Comparison of ENCODE assay signal across 9 mouse cellular contexts in genomic region chr12:34906376-34906703, GRCm38 (mm10). TPM values are rescaled to one million over a fixed set of nuclear protein-coding genes. Genes with fewer than 3 reads are reported as not detected.
DNase-seq lines count a peak whose midpoint lies in the region; ATAC-seq and TF ChIP-seq lines count a peak whose summit lies in the region.
"Had no signal": no experiment of that assay in that cellular context is flagged by ENCODE, and none has a peak within 500 bp of the region (broad histone marks: within the 10 kb centered on the region; RNA-seq: fewer than 3 reads in every experiment).

No protein-coding gene starts in this region.

- peak overlapping the region; percentile 67 for H3K4me2 ChIP-seq in neural tube, embryonic 11.5 days (ENCODE audit: low read depth)
- peak overlapping the region; percentile 80 for H3K4me2 ChIP-seq in limb, embryonic 13.5 days (replicated peaks)
- H3K4me2 ChIP-seq in stomach, embryonic 16.5 days (ENCODE audit: low read depth, low read length), result peak overlapping the region; percentile 89

- no peaks in the 10 kb centered on the region for H3K4me1 ChIP-seq in cerebellum, adult 2 months (ENCODE audit: control insufficient read depth, insufficient read depth, low read length)
- no peaks in the 10 kb centered on the region for H3K4me1 ChIP-seq in neural tube, embryonic 11.5 days (ENCODE audit: control insufficient read depth, insufficient read depth, low read length)
- peaks cover 6% of the 10 kb centered on the region for H3K4me1 ChIP-seq in limb, embryonic 13.5 days
- no peaks in the 10 kb centered on the region; the same call in 1 of the 2 replicates for H3K4me1 ChIP-seq in stomach, embryonic 16.5 days (ENCODE audit: control insufficient read depth, insufficient read depth, low read length)

- no peaks in the 10 kb centered on the region for H3K27me3 ChIP-seq in cerebellum, adult 2 months (ENCODE audit: control insufficient read depth, insufficient read depth, low read length)
- peaks cover 12% of the 10 kb centered on the region for H3K27me3 ChIP-seq in neural tube, embryonic 11.5 days (ENCODE audit: control insufficient read depth, insufficient read depth, low read length)
- H3K27me3 ChIP-seq in limb, embryonic 13.5 days, result peaks cover 26% of the 10 kb centered on the region
- peaks cover 7% of the 10 kb centered on the region; the same call in 1 of the 2 replicates for H3K27me3 ChIP-seq in stomach, embryonic 16.5 days (ENCODE audit: control insufficient read depth, insufficient read depth, low read length)

- WGBS in cerebellum, adult 2 months, result under 1% methylated on average over 10 of the region's 10 CpGs
- WGBS in neural tube, embryonic 11.5 days, result under 1% methylated on average over 10 of the region's 10 CpGs
- under 1% methylated on average over 10 of the region's 10 CpGs for WGBS in limb, embryonic 13.5 days
- 1% methylated on average over 10 of the region's 10 CpGs for WGBS in stomach, embryonic 16.5 days

- H3K36me3 ChIP-seq in neural tube, embryonic 11.5 days (ENCODE audit: control insufficient read depth, insufficient read depth, low read length), result no peaks in the 10 kb centered on the region
- no peaks in the 10 kb centered on the region for H3K36me3 ChIP-seq in limb, embryonic 13.5 days
- H3K36me3 ChIP-seq in stomach, embryonic 16.5 days (ENCODE audit: control insufficient read depth, insufficient read depth, low read length), result no peaks in the 10 kb centered on the region

- ATAC-seq in cerebellum, adult (ENCODE audit: insufficient number of reproducible peaks, low FRiP score, low TSS enrichment), result no peak
- ATAC-seq in neural tube, embryonic 11.5 days (ENCODE audit: insufficient read depth, low FRiP score, low TSS enrichment), result 0 out of 2 replicates have a peak, but pooled peaks have one; percentile 4
- no peak; the same call in none of the 2 replicates for ATAC-seq in limb, embryonic 13.5 days (ENCODE audit: low FRiP score, low read depth)
- ATAC-seq in stomach, embryonic 16.5 days (ENCODE audit: insufficient read depth, low FRiP score), result no peak

- peak overlapping the region; percentile 53 for H3K9ac ChIP-seq in neural tube, embryonic 11.5 days (ENCODE audit: low read length)
- H3K9ac ChIP-seq in limb, embryonic 13.5 days, result peak overlapping the region; percentile 78
- H3K9ac ChIP-seq in stomach, embryonic 16.5 days (ENCODE audit: low read length), result peak overlapping the region; percentile 82

- peak in 1 of 2 experiments; percentile 71 for DNase-seq in cerebellum, adult 2 months
- DNase-seq in neural tube, embryonic 11.5 days (ENCODE audit: low spot score), result no peak
- DNase-seq in neural tube, embryonic 10.5 days (ENCODE audit: extremely low spot score, low spot score), result no peak
- no peak for DNase-seq in adrenal gland, adult 18-20 months (ENCODE audit: low spot score in 2 of 2)
- DNase-seq in spleen, postnatal 36 days (ENCODE audit: low spot score in 2 of 2), result no peak

- TF ChIP-seq CTCF in cerebellum, adult 2 months (IDR thresholded peaks at IDR 0.05; ENCODE audit: borderline replicate concordance, insufficient read depth, low read depth, low read length), result no peak

- no peak for TF ChIP-seq POLR2A in cerebellum, adult 2 months (IDR thresholded peaks at IDR 0.05; ENCODE audit: borderline replicate concordance, insufficient read depth, low read length)

- peak overlapping the region; percentile 75 for H3K4me3 ChIP-seq in cerebellum, adult 2 months (replicated peaks; ENCODE audit: insufficient read depth, low read depth, low read length)
- H3K4me3 ChIP-seq in neural tube, embryonic 11.5 days (ENCODE audit: low read depth, low read length), result peak overlapping the region; percentile 71
- peak overlapping the region; percentile 72 for H3K4me3 ChIP-seq in limb, embryonic 13.5 days
- peak overlapping the region; percentile 69 for H3K4me3 ChIP-seq in stomach, embryonic 16.5 days (replicated peaks; ENCODE audit: low read length)

- H3K27ac ChIP-seq in cerebellum, adult 2 months (ENCODE audit: insufficient read depth, low read length), result no peak overlapping the region
- no peak overlapping the region for H3K27ac ChIP-seq in neural tube, embryonic 11.5 days (ENCODE audit: low read depth, low read length)
- no peak overlapping the region for H3K27ac ChIP-seq in limb, embryonic 13.5 days
- no peak overlapping the region for H3K27ac ChIP-seq in stomach, embryonic 16.5 days (ENCODE audit: low read length)
- H3K27ac ChIP-seq: macrophage had no signal

- H3K9me3 ChIP-seq in neural tube, embryonic 11.5 days (ENCODE audit: control insufficient read depth, low read length), result no peaks in the 10 kb centered on the region
- no peaks in the 10 kb centered on the region for H3K9me3 ChIP-seq in limb, embryonic 13.5 days
- H3K9me3 ChIP-seq in stomach, embryonic 16.5 days (replicated peaks; ENCODE audit: control insufficient read depth, low read length), result no peaks in the 10 kb centered on the region

RNA-seq across cellular contexts. Expression of gene Hdac9, which starts 10.6 kb away (rescaled TPM):
- 9.3 and 10.3 TPM in 2 replicates for polyA plus RNA-seq in cerebellum, adult 2 months (2012; rRNA removed)
- 10.8 and 10.9 TPM in 2 replicates for polyA plus RNA-seq in neural tube, embryonic 11.5 days (2014; fragmentation: Nextera tagmentation; extraction: Ambion mirVana)
- 8.4 and 8.5 TPM in 2 replicates for polyA plus RNA-seq in limb, embryonic 13.5 days (2015; fragmentation: Nextera tagmentation; extraction: Ambion mirVana)
- polyA plus RNA-seq in stomach, embryonic 16.5 days (2015; fragmentation: Nextera tagmentation; extraction: Ambion mirVana), result 4.4 and 4.6 TPM in 2 replicates
- 1 to 10 TPM; 1.2 to 1.4 TPM for total RNA-seq in adrenal gland, adult 18-20 months (2021)
